Mouse (Mus musculus) neural tube, embryonic 12.5 days (tissue): Measurements from ENCODE around the gene Rlbp1. TPM values are rescaled to one million over a fixed set of nuclear protein-coding genes. Genes with fewer than 3 reads are reported as not detected.

Source experiments
- ATAC-seq: fragments of 200-750 bp; cut with Nextera tagmentation; 2 replicates; pipeline ENCODE4 v1.8.0; 2017; ENCODE audit warnings: low read depth, mild to moderate bottlenecking, moderate TSS enrichment, moderate library complexity; ENCODE audit not compliant: low FRiP score
- H3K27ac ChIP-seq: fragments of 300-500 bp; sonication (generic); 2 replicates; pipeline ENCODE4 v1.5.1; 2016
- H3K27me3 ChIP-seq: fragments of 300-500 bp; sonication (generic); replicated peaks from 2 replicates; pipeline ENCODE4 v1.6.1; 2016; ENCODE audit warnings: mild to moderate bottlenecking
- H3K36me3 ChIP-seq: fragments of 300-500 bp; sonication (generic); 2 replicates; pipeline ENCODE4 v1.6.1; 2016; ENCODE audit warnings: mild to moderate bottlenecking
- H3K4me1 ChIP-seq: fragments of 300-500 bp; sonication (generic); 2 replicates; pipeline ENCODE4 v1.6.1; 2016
- H3K4me2 ChIP-seq: fragments of 300-500 bp; sonication (generic); replicated peaks from 2 replicates; pipeline ENCODE4 v1.6.1; 2016; ENCODE audit warnings: mild to moderate bottlenecking
- H3K4me3 ChIP-seq: fragments of 300-500 bp; sonication (generic); 2 replicates; pipeline ENCODE4 v1.5.1; 2016
- H3K9ac ChIP-seq: fragments of 300-500 bp; sonication (generic); 2 replicates; pipeline ENCODE4 v1.6.1; 2016; ENCODE audit warnings: mild to moderate bottlenecking
- H3K9me3 ChIP-seq: fragments of 300-500 bp; sonication (generic); 2 replicates; pipeline ENCODE4 v1.6.1; 2016; ENCODE audit warnings: mild to moderate bottlenecking
- WGBS: fragments of 180-500 bp; shearing (Covaris S2); methylation state at CpG from one replicate; pipeline ENCODE4 v1.1.7; 2016; 5-methylcytosine and 5-hydroxymethylcytosine counted together
- polyA plus RNA-seq: library from polyadenylated mRNA; unstranded; fragments of >200 nt; fragmentation: Nextera tagmentation; extraction: Ambion mirVana; gene quantifications from 2 replicates; pipeline ENCODE4 v1.2.1, GENCODE M21; 2016

Gene Rlbp1
- polyA plus RNA-seq, result 4.7 and 5.0 TPM in 2 replicates

- Histone ChIP-seq H3K27ac (no peak within 1 kb of the TSS), H3K9ac (no peak within 1 kb of the TSS), H3K4me3 (no peak within 1 kb of the TSS), H3K36me3 (no peaks in the 10 kb centered on the region), H3K4me2 (no peak within 1 kb of the TSS), H3K27me3 (no peaks in the 10 kb centered on the region), H3K4me1 (peaks cover 13% of the 10 kb centered on the region), H3K9me3 (no peaks in the 10 kb centered on the region)
- 0 out of 2 replicates have a peak, but pooled peaks have one; percentile 42 for ATAC-seq
- 68% methylated on average over 16 of the region's 16 CpGs for WGBS
These were observed at the start of gene Rlbp1 for GRCm38 (mm10) chr7:79386422-79387133. Rlbp1 (minus strand) TSS chr7:79387048.

DNA sequence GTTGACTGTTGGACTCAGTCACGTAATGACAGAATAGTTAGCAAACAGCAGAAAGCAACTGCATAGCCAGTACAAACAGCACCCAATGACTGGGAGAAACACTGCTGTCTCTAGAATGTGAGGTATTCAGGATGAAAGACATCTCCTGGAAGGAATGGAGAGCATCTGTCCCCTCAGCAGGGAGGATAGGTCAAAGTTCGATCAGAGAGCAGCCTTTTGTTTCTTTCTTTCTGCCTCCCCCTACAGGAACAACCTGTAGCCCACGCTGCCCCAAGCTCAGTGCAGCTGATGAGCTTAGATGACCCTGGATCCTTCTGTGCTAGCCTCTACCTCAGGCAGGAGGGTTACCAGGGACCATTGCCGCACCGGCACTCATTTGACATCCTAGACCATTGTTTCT lies 41.4 kb upstream of the Rlbp1 start:
- ATAC-seq, result no peak
- H3K4me1 ChIP-seq, result no peaks in the 10 kb centered on the region
- no peak overlapping the region for H3K27ac ChIP-seq
- 48% methylated on average over 5 of the region's 5 CpGs for WGBS
- no peaks in the 10 kb centered on the region for H3K27me3 ChIP-seq
- H3K9me3 ChIP-seq, result no peaks in the 10 kb centered on the region
- H3K9ac ChIP-seq, result no peak overlapping the region
- no peak overlapping the region for H3K4me2 ChIP-seq
- no peak overlapping the region for H3K4me3 ChIP-seq
- H3K36me3 ChIP-seq, result peaks cover 5% of the 10 kb centered on the region; the same call in 1 of the 2 replicates

- Histone ChIP-seq H3K4me3 (no peak overlapping the region), H3K27ac (no peak overlapping the region), H3K9ac (no peak overlapping the region), H3K9me3 (no peaks in the 10 kb centered on the region), H3K4me1 (no peaks in the 10 kb centered on the region), H3K27me3 (no peaks in the 10 kb centered on the region), H3K4me2 (no peak overlapping the region), H3K36me3 (peaks cover 5% of the 10 kb centered on the region; the same call in 1 of the 2 replicates)
- no peak for ATAC-seq
- 80% methylated on average over 10 of the region's 10 CpGs for WGBS
These were observed 39.0 kb upstream of the Rlbp1 start for GRCm38 (mm10) chr7:79425804-79426203.

DNA sequence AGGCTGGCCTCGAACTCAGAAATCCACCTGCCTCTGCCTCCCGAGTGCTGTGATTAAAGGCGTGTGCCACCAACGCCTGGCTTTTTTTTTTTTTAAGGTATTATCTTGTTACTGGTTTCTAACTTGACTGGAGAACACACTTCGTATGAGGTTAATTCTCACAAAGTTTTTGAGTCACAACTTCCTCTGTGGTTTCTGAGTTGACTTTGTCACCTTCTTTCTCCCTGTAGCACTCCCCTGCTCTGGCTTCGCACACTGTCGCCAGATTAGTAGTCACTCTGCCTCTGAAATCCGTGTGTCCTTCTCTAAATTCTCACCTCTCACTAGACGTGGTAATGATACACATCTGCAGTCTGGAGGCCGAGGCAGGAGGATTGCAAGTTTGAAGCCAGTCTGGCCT lies 36.0 kb upstream of the Rlbp1 start:
- H3K4me3 ChIP-seq, result no peak overlapping the region
- no peaks in the 10 kb centered on the region for H3K9me3 ChIP-seq
- ATAC-seq, result no peak
- no peak overlapping the region for H3K4me2 ChIP-seq
- no peaks in the 10 kb centered on the region for H3K27me3 ChIP-seq
- 92% methylated on average over 10 of the region's 10 CpGs for WGBS
- no peaks in the 10 kb centered on the region for H3K4me1 ChIP-seq
- H3K9ac ChIP-seq, result no peak overlapping the region
- H3K27ac ChIP-seq, result no peak overlapping the region
- H3K36me3 ChIP-seq, result peaks cover 5% of the 10 kb centered on the region; the same call in 1 of the 2 replicates

DNA sequence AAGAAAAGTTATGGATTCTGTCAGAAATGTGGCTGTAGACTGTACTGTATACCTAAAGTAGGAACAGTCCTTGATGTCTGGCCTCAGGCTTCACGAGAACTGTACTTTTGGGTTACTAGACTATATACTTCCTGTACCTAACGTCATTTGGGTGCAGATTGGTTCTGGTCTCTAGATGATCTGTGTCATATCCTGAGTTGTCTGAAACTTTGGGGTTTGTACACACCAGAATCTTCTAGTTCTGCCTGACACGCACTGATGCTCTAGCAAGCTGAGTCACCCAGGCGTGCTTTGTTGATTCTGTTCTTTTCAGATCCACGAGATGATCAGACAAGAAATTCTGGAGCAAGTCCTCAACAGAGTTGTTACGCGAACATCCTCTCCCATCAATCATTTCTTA lies 33.1 kb upstream of the Rlbp1 start:
- H3K36me3 ChIP-seq, result peaks cover 5% of the 10 kb centered on the region; the same call in 1 of the 2 replicates
- H3K27me3 ChIP-seq, result no peaks in the 10 kb centered on the region
- no peak overlapping the region for H3K4me2 ChIP-seq
- H3K4me3 ChIP-seq, result no peak overlapping the region
- H3K9me3 ChIP-seq, result no peaks in the 10 kb centered on the region
- ATAC-seq, result no peak
- H3K9ac ChIP-seq, result no peak overlapping the region
- no peak overlapping the region for H3K27ac ChIP-seq
- WGBS, result 91% methylated on average over 7 of the region's 7 CpGs
- H3K4me1 ChIP-seq, result no peaks in the 10 kb centered on the region

DNA sequence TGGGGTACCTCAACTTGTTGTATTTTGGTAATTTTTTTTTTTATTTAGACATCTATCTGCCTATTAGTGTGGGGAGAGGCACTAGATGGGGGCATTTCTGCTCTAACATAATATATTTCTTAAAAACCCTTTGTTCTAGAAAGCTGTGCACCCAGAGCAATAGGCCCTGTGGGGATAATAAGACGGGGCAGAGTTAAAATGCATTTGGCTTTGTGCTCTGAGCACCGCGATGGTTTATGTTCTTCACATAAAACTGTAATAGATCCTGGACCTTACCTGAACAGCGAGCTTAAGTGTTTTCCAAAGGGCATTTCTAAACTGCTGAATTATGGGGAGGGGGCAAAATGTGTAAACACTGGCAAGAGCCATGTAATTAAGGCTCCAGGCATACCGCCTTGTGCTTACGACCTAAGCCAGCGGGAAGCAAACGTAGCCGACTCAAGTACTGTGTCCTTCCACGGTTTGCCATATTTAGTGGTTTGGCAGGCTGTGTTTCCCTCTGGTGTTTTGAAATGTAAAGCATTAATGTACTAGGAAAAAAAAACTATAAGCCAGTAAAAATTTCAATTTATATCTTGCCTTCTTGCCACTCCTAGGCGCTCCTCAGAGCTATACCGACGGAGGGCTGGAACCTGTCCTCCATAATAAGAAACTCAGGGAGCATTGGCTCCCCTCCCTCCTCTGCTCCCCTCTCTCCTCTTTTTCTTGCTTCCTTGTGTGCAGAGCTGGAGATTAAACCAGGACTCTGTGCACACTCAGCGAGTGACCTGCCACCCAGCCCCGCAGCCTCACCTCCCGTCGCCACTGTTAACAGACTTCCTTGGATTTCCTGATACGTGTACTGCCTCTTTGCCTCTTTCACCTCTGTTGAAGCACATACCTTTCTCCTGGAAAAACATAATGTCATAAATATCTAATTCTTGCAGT lies 27.9 kb upstream of the Rlbp1 start:
- H3K9me3 ChIP-seq, result no peaks in the 10 kb centered on the region
- ATAC-seq, result no peak
- WGBS, result 75% methylated on average over 18 of the region's 18 CpGs
- no peaks in the 10 kb centered on the region; the same call in 1 of the 2 replicates for H3K36me3 ChIP-seq
- H3K9ac ChIP-seq, result no peak overlapping the region
- H3K4me2 ChIP-seq, result no peak overlapping the region
- no peak overlapping the region for H3K27ac ChIP-seq
- H3K27me3 ChIP-seq, result no peaks in the 10 kb centered on the region
- no peaks in the 10 kb centered on the region for H3K4me1 ChIP-seq
- no peak overlapping the region for H3K4me3 ChIP-seq

GRCm38 (mm10) chr7:79400296-79400695 lies 13.4 kb upstream of the Rlbp1 start:
- Histone ChIP-seq H3K27me3 (no peaks in the 10 kb centered on the region), H3K36me3 (no peaks in the 10 kb centered on the region), H3K4me2 (no peak overlapping the region), H3K4me3 (no peak overlapping the region), H3K27ac (no peak overlapping the region), H3K9ac (no peak overlapping the region), H3K9me3 (no peaks in the 10 kb centered on the region), H3K4me1 (no peaks in the 10 kb centered on the region)
- WGBS, result 88% methylated on average over 3 of the region's 3 CpGs
- no peak for ATAC-seq

DNA sequence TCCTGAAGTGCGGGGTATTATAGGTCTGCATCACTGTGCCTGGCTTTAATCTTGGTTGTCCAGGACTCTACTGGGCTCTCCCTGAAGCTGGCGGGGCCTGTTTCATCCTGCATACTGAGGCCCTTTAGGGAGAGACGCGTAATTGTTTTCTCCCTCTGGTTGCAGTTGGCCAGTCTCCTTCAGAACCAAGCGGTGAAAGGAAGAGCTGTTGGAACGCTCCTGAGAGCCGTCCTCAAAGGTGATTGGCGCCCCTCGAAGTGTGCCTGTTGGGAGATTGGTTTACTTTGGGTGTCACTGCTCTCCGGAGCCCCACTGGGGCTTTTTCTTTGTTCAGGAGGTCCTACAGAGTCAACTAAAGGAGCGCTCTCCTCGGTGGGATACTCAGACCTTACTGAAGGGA lies 12.1 kb upstream of the Rlbp1 start:
- H3K9ac ChIP-seq, result no peak overlapping the region
- no peak overlapping the region for H3K27ac ChIP-seq
- no peaks in the 10 kb centered on the region for H3K9me3 ChIP-seq
- H3K36me3 ChIP-seq, result no peaks in the 10 kb centered on the region
- no peaks in the 10 kb centered on the region for H3K27me3 ChIP-seq
- no peak overlapping the region for H3K4me2 ChIP-seq
- H3K4me3 ChIP-seq, result no peak overlapping the region
- H3K4me1 ChIP-seq, result no peaks in the 10 kb centered on the region
- WGBS, result 76% methylated on average over 12 of the region's 12 CpGs
- no peak for ATAC-seq

DNA sequence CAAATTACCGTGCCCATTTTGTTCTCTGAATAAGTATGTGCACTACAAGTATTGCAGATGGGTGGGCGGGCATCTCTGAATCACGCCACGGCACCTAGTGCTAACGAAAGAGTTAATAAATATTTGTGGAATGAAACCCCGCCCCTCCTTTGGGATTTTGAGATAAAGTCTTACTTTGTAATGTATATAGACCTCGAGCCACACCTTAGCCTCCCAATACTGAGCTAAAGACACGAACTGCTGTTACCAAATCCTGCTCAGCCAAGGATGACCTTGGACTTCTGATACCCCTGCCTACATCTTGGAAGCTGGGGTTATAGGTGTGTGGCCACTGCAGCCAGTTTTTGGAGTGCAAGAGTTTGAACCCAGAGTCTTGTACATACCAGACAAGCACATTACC lies 11.6 kb upstream of the Rlbp1 start:
- H3K4me1 ChIP-seq, result no peaks in the 10 kb centered on the region
- no peak for ATAC-seq
- H3K4me3 ChIP-seq, result no peak overlapping the region
- H3K4me2 ChIP-seq, result no peak overlapping the region
- no peak overlapping the region for H3K27ac ChIP-seq
- no peak overlapping the region for H3K9ac ChIP-seq
- no peaks in the 10 kb centered on the region for H3K27me3 ChIP-seq
- H3K36me3 ChIP-seq, result no peaks in the 10 kb centered on the region
- WGBS, result 86% methylated on average over 8 of the region's 8 CpGs
- no peaks in the 10 kb centered on the region for H3K9me3 ChIP-seq

- no peak overlapping the region for H3K27ac ChIP-seq
- H3K4me3 ChIP-seq, result no peak overlapping the region
- H3K27me3 ChIP-seq, result no peaks in the 10 kb centered on the region
- H3K9ac ChIP-seq, result 0 out of 2 replicates have a peak overlapping the region, but pooled peaks have one; percentile 0
- ATAC-seq, result no peak
- no peaks in the 10 kb centered on the region for H3K9me3 ChIP-seq
- H3K36me3 ChIP-seq, result no peaks in the 10 kb centered on the region
- no peak overlapping the region for H3K4me2 ChIP-seq
- WGBS, result 45% methylated on average over 10 of the region's 10 CpGs
- peaks cover under 1% of the 10 kb centered on the region for H3K4me1 ChIP-seq
These were observed 10.7 kb upstream of the Rlbp1 start for GRCm38 (mm10) chr7:79397446-79397963.

GRCm38 (mm10) chr7:79395186-79395585 lies 8.3 kb upstream of the Rlbp1 start:
- no peak overlapping the region for H3K4me2 ChIP-seq
- no peak overlapping the region for H3K27ac ChIP-seq
- WGBS, result 90% methylated on average over 7 of the region's 7 CpGs
- H3K9ac ChIP-seq, result no peak overlapping the region
- H3K36me3 ChIP-seq, result no peaks in the 10 kb centered on the region
- no peak overlapping the region for H3K4me3 ChIP-seq
- no peak for ATAC-seq
- no peaks in the 10 kb centered on the region for H3K27me3 ChIP-seq
- H3K9me3 ChIP-seq, result no peaks in the 10 kb centered on the region
- peaks cover 8% of the 10 kb centered on the region for H3K4me1 ChIP-seq

DNA sequence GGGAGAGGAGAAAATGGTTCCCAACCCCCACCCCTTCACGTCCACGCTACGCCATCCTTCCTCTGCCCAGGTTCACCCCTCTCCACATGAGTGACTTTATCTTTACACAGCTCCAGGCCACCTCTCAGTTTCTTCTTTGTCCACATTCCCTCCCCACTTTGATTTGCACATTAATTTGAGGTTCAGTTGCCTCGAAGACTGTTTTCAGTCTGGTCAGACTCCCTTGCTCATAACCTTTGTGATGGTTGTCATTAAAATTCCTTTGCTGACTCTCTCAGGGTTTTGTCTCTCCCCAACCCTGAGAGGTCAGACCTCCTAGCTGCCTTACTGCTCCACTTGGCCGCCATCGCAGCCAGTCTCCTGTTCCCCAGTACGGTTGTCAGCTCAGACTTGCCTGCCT lies 7.8 kb upstream of the Rlbp1 start:
- Histone ChIP-seq H3K4me1 (peaks cover 8% of the 10 kb centered on the region), H3K4me3 (no peak overlapping the region), H3K9me3 (no peaks in the 10 kb centered on the region), H3K9ac (no peak overlapping the region), H3K27ac (no peak overlapping the region), H3K36me3 (no peaks in the 10 kb centered on the region), H3K27me3 (no peaks in the 10 kb centered on the region), H3K4me2 (no peak overlapping the region)
- ATAC-seq, result no peak
- 72% methylated on average over 7 of the region's 7 CpGs for WGBS
